Mouse (Mus musculus) limb, embryonic 13.5 days (tissue): ENCODE measurements around the gene Osr1. TPM values are rescaled to one million over a fixed set of nuclear protein-coding genes. Genes with fewer than 3 reads are reported as not detected.
A peak's percentile ranks its signal among the peaks of the same experiment; 100 is the strongest.

ENCODE experiments used
- ATAC-seq: fragments of 200-750 bp; cut with Nextera tagmentation; 2 replicates; pipeline ENCODE4 v1.8.0; 2017; ENCODE audit warnings: low read depth, moderate number of reproducible peaks, moderate TSS enrichment; ENCODE audit not compliant: low FRiP score
- H3K27ac ChIP-seq: fragments of 300-500 bp; sonication (generic); 2 replicates; pipeline ENCODE4 v1.5.1; 2015; ENCODE audit warnings: inconsistent platforms, mild to moderate bottlenecking, moderate library complexity
- H3K27me3 ChIP-seq: fragments of 300-500 bp; sonication (generic); 2 replicates; pipeline ENCODE4 v1.6.1; 2015; ENCODE audit warnings: mild to moderate bottlenecking, inconsistent platforms
- H3K36me3 ChIP-seq: fragments of 300-500 bp; sonication (generic); 2 replicates; pipeline ENCODE4 v1.6.1; 2015; ENCODE audit warnings: inconsistent platforms, mild to moderate bottlenecking, moderate library complexity
- H3K4me1 ChIP-seq: fragments of 300-500 bp; sonication (generic); 2 replicates; pipeline ENCODE4 v1.6.1; 2015; ENCODE audit warnings: inconsistent platforms
- H3K4me2 ChIP-seq: fragments of 300-500 bp; sonication (generic); replicated peaks from 2 replicates; pipeline ENCODE4 v1.6.1; 2015; ENCODE audit warnings: inconsistent platforms, mild to moderate bottlenecking, moderate library complexity
- H3K4me3 ChIP-seq: fragments of 300-500 bp; sonication (generic); 2 replicates; pipeline ENCODE4 v1.5.1; 2015; ENCODE audit warnings: moderate library complexity, mild to moderate bottlenecking, inconsistent platforms
- H3K9ac ChIP-seq: fragments of 300-500 bp; sonication (generic); 2 replicates; pipeline ENCODE4 v1.6.1; 2015; ENCODE audit warnings: mild to moderate bottlenecking, inconsistent platforms
- H3K9me3 ChIP-seq: fragments of 300-500 bp; sonication (generic); 2 replicates; pipeline ENCODE4 v1.6.1; 2016; ENCODE audit warnings: inconsistent platforms
- WGBS: fragments of 180-500 bp; shearing (Covaris S2); methylation state at CpG from one replicate; pipeline ENCODE4 v1.1.7; 2015; 5-methylcytosine and 5-hydroxymethylcytosine counted together
- polyA plus RNA-seq: library from polyadenylated mRNA; unstranded; fragments of >200 nt; fragmentation: Nextera tagmentation; extraction: Ambion mirVana; gene quantifications from 2 replicates; pipeline ENCODE4 v1.2.1, GENCODE M21; 2015

Osr1 gene
- 83.2 and 95.3 TPM in 2 replicates for polyA plus RNA-seq

DNA sequence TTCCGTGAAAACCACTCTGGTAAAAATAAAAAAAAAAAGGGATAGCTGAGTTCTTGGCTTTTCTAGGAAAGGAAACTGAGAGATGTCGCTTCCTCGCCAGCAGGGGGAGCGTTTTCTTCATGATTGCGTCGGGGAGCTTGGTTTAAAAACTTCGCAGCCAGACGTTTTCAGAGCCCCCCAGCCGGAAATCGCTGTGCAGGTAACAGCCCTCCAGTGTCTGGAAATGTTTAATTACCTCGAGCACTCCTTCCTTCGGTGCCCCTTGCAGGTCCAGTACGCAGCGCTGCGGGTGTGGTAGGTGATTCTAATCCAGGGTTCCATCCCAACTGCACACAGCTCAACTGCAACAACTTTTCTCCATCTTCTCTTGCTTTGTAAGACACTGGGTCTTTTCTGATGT, at the start of gene Osr1:
Osr1 (plus strand) TSS at position 146 of the 400 bp plus-strand sequence.
- no peaks in the 10 kb centered on the region for H3K36me3 ChIP-seq
- ATAC-seq: no peak; the same call in 1 of the 2 replicates
- no peaks in the 10 kb centered on the region for H3K9me3 ChIP-seq
- H3K4me3 ChIP-seq: peak within 1 kb of the TSS; percentile 44
- H3K27me3 ChIP-seq: peaks cover 56% of the 10 kb centered on the region
- peak within 1 kb of the TSS; percentile 54; the same call in 1 of the 2 replicates for H3K9ac ChIP-seq
- H3K4me1 ChIP-seq: peaks cover 28% of the 10 kb centered on the region
- under 1% methylated on average over 15 of the region's 15 CpGs for WGBS
- no peak within 1 kb of the TSS for H3K27ac ChIP-seq
- peak within 1 kb of the TSS; percentile 70 for H3K4me2 ChIP-seq

DNA sequence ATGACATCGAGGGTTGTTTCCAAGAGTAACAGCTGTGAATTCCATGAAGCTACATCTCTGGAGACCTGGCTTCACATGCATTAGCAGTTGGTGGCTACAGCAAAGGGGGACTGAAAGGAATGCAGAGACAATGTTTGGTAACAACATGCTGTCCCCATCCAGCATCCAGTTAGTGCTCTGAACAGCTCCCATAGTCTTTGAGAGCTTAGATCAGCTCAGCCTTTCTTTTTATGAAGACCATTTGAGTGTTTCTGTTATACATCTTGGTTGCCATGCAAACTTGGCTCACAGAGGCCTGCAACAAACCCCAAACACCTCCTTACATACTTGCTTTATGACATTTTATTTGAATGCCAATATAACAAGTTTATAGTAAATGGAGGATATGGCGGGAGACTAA, 19.6 kb upstream of the Osr1 start:
- no peak overlapping the region for H3K4me2 ChIP-seq
- ATAC-seq: peak; percentile 84
- H3K27ac ChIP-seq: peak overlapping the region; percentile 44; the same call in 1 of the 2 replicates
- 55% methylated on average over 2 of the region's 2 CpGs for WGBS
- no peak overlapping the region for H3K4me3 ChIP-seq
- H3K4me1 ChIP-seq: peaks cover 17% of the 10 kb centered on the region
- H3K36me3 ChIP-seq: no peaks in the 10 kb centered on the region
- no peaks in the 10 kb centered on the region for H3K9me3 ChIP-seq
- H3K9ac ChIP-seq: no peak overlapping the region
- no peaks in the 10 kb centered on the region for H3K27me3 ChIP-seq

DNA sequence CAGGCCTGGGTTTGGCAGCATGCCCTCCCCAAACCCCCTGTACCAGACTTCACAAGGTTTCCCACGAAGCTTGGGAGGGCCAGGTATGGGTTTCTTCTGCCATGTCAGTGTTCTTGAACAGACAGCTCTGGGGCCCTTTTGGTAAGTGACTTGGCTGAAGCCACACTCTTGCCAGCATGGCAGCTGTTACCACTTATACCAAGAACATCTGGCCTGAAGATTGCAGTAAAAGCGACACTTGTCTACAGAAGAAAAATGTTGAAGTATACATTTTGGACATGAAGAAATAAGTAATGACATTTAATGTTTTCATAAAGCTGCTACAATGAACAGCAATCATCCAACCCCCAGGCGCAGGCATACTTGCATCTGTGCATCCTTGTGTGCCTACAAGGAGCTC, 5.0 kb upstream of the Osr1 start:
- Histone ChIP-seq H3K9me3 (no peaks in the 10 kb centered on the region), H3K36me3 (no peaks in the 10 kb centered on the region), H3K4me2 (no peak overlapping the region), H3K9ac (no peak overlapping the region), H3K27me3 (peaks cover 31% of the 10 kb centered on the region), H3K27ac (no peak overlapping the region), H3K4me3 (no peak overlapping the region), H3K4me1 (no peaks in the 10 kb centered on the region)
- ATAC-seq: no peak
- WGBS: 70% methylated on average over 3 of the region's 3 CpGs

DNA sequence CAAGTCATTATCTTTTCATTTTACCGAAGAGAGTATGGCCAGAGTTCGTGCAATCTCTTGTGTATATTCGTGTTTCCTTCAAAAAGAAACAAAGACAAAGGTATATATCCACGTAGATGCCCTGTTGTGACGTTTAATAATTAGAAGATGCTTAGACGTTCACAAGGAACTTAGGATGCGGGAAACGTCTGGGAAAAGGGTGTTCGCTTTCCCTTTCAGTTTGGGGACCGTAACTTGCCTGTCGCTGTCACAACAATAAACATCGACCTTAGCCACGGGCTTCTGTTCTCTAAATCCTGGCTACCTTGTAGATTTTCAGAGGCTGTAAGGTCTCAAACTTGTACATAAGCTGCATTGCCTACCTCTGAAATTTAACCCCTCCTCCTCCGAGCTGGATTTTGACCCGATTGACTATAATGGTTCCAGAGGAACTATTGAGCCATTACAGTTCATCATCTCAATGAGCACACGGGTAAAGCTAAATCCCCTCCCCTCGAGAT, 630 bp downstream of the Osr1 start:
- Histone ChIP-seq H3K9ac (peak overlapping the region; percentile 54; the same call in 1 of the 2 replicates), H3K4me3 (peak overlapping the region; percentile 44), H3K4me1 (peaks cover 28% of the 10 kb centered on the region), H3K27me3 (peaks cover 60% of the 10 kb centered on the region), H3K36me3 (no peaks in the 10 kb centered on the region), H3K27ac (no peak overlapping the region), H3K9me3 (no peaks in the 10 kb centered on the region), H3K4me2 (peak overlapping the region; percentile 70)
- no peak for ATAC-seq
- WGBS: under 1% methylated on average over 17 of the region's 17 CpGs

DNA sequence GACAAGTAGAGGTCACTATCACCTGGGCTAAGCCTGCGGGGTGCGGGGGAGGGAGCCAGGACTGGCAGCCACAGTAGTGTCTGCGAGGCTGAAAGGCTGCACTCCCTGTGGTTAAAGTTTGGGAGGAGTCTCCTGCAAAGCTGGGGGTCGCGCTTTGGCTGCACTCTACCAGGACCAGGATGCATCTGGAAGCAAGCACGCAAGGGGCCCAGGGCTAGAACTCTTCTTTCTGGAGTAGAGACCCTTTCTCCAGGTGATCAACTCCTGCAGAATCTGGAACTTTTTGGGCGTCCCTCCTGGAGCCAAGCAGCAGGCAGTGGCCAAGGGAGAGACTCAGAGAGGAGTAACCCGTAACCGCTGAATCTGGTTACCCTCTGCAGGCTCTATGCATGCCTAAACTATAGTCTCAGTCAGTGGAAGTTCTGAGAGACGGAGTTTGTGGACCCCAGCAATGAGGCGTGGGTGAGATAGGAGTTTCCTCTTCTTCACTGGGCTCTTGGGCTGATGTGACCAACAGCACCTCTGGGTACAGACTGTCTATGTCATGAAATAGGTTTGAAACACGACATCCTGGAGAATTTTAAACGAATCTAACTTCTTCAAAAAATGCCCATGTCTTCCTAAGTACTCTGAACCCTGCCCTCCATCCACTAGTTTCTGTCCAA, 1.5 kb downstream of the Osr1 start:
- no peak for ATAC-seq
- peak overlapping the region; percentile 44 for H3K4me3 ChIP-seq
- no peaks in the 10 kb centered on the region for H3K36me3 ChIP-seq
- peak overlapping the region; percentile 70 for H3K4me2 ChIP-seq
- no peak overlapping the region for H3K27ac ChIP-seq
- 9% methylated on average over 13 of the region's 13 CpGs for WGBS
- H3K27me3 ChIP-seq: peaks cover 65% of the 10 kb centered on the region
- H3K4me1 ChIP-seq: peaks cover 31% of the 10 kb centered on the region
- peak overlapping the region; percentile 35; the same call in 1 of the 2 replicates for H3K9ac ChIP-seq
- H3K9me3 ChIP-seq: no peaks in the 10 kb centered on the region

DNA sequence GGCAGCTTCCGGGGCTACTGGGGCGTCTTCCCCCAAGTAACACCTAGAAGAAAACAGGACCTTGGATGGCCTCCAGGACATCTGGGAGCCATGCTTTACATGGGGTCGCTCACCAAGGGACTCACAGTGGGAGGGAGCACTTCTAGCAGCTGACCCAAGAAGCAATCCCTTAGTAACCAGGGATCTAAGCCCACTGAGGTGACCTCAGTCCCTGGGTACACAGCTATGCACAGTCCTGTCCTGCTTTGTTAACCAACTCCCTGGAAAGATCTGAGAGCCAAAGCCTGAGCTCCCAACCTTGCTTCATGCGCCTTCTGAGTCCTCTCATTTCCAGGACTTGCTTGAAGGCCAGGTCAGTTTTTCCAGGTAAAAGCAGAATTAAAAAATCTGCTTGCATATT, 2.1 kb downstream of the Osr1 start:
- Histone ChIP-seq H3K4me1 (peaks cover 34% of the 10 kb centered on the region), H3K9ac (no peak overlapping the region), H3K9me3 (no peaks in the 10 kb centered on the region), H3K36me3 (no peaks in the 10 kb centered on the region), H3K4me3 (no peak overlapping the region), H3K27me3 (peaks cover 67% of the 10 kb centered on the region), H3K4me2 (0 out of 2 replicates have a peak overlapping the region, but pooled peaks have one; percentile 70), H3K27ac (no peak overlapping the region)
- 37% methylated on average over 4 of the region's 4 CpGs for WGBS
- no peak for ATAC-seq

DNA sequence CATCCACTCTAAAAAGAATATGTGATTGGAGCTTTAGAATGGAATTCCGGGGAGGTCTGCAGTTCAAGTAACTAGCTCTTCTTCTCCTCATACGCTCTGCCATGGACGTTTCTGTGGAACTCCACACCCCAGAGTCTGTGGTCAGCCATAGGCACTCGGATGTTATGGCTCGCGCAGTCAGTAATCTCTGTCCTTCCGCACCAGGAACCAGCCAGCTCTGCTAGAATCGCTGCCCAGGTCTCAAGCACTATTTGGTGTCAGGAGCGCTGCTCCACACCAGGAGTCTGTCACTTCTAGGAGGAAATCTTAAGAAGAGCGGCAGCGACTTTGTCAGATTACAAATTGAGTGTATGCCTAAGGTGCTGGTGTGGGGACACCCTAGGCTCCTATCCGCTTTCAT, 3.8 kb downstream of the Osr1 start:
- 7% methylated on average over 12 of the region's 12 CpGs for WGBS
- Histone ChIP-seq H3K27me3 (peaks cover 70% of the 10 kb centered on the region), H3K9me3 (no peaks in the 10 kb centered on the region), H3K36me3 (no peaks in the 10 kb centered on the region), H3K4me3 (peak overlapping the region; percentile 70), H3K9ac (peak overlapping the region; percentile 88), H3K27ac (no peak overlapping the region), H3K4me1 (peaks cover 49% of the 10 kb centered on the region), H3K4me2 (peak overlapping the region; percentile 73)
- ATAC-seq: no peak

DNA sequence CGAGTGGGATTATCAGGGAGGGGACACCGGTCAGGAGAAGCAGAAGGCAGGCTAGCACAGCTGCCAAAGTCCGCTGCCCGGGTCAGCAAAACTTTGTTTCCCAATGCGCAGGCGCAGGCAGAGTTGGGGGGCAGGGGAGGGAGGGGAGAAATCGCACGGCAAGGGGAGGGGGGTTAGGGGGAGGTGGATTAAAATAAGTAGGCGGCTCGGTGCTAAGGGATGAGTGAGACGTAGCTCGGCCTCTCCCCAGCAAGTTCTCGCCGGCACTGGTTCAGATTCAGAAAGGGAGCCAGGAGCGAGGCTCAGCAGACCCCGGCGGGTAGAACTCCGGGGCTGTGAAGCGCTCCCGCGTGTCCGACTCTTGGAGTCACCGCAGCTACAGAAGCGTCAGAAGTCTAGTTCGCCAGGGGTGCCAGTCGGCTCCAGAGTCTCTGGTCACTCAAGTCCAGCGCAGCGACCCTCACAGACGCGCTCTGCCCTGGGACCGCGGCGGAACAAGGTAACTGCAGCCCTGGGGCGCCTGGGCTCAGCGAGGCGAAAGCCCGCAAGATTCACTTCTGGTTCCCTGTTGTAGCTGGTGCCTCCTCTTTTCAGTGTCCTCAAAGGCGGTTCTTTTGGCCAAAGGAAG, 4.4 kb downstream of the Osr1 start:
- Histone ChIP-seq H3K36me3 (no peaks in the 10 kb centered on the region), H3K4me2 (peak overlapping the region; percentile 73), H3K9ac (peak overlapping the region; percentile 88), H3K27ac (peak overlapping the region; percentile 85), H3K9me3 (no peaks in the 10 kb centered on the region), H3K4me1 (peaks cover 56% of the 10 kb centered on the region), H3K27me3 (peaks cover 73% of the 10 kb centered on the region), H3K4me3 (peak overlapping the region; percentile 70)
- peak; percentile 80 for ATAC-seq
- under 1% methylated on average over 38 of the region's 38 CpGs for WGBS

DNA sequence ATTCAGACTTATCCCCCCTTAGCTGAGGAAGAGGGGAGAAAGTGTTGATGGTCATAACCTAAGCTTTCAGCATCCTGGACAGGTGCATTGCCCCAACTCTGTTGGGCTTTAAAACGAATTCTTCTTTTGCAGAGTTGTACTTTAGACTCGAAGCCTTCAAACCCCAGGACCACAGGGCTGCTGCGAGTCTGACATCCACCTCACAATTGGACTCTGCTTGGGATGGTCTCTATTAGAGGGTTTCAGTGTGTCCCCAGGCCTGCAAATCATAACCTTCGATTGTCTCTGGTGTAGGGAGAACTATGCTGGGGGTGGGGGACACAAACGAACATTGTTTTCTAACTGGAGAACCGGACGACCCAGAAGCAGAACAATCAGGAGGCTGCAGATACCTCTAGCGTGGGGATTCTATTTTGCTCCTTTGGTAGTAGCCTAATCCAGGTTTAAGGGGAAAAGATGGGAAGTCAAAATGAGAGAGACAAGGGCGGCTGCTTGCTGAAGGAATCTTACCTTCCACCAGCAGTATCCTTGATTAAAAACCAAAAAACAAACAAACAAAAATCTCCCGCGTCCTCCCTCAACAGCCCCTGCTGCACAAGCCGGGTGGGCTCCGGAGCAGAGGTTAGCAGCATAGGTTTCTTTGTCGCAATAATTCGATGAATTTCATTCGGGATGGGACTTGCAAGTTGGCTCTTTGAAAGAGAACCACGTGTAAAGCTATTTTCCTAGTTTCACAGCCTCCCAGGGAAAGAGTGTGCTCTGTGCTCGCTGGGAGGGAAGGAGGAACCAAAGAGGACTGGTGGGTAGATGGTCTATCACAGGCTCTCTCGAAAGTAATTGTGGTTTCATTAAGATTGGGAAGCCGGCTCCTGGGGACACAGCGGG, 5.5 kb downstream of the Osr1 start:
- peak overlapping the region; percentile 85 for H3K27ac ChIP-seq
- H3K4me2 ChIP-seq: peak overlapping the region; percentile 73

DNA sequence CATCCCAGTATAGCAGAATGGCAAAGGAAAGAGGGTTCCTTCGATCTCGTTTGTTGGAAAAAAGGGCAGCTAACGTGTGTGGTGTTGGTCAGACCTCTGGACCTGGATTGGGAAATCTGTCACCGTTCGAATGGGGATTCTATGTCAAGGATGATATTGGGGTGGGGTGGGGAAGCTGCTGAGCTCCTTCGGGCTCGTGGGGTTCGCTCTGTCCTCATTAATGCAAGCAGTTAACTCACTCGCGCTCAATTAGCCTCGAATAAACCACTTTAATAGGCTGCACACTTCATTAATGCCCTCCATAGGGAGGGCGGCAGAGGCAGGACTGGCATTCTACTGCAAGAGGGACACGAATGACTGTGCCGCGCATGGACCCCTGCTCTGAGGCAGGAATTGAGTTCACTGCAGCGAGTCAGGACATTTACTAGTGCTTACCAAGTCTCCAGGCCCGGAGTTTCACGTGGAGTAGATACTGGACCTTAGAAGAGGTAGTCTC, 6.2 kb downstream of the Osr1 start:
- Histone ChIP-seq H3K4me1 (peaks cover 67% of the 10 kb centered on the region), H3K36me3 (0 out of 2 replicates have a peak, but pooled peaks cover 6% of the 10 kb centered on the region), H3K27me3 (peaks cover 82% of the 10 kb centered on the region), H3K4me2 (peak overlapping the region; percentile 73), H3K4me3 (peak overlapping the region; percentile 70), H3K9me3 (no peaks in the 10 kb centered on the region), H3K9ac (peak overlapping the region; percentile 88), H3K27ac (peak overlapping the region; percentile 64; the same call in 1 of the 2 replicates)
- no peak for ATAC-seq
- 2% methylated on average over 18 of the region's 18 CpGs for WGBS

More for the DNA sequence above, 5.5 kb downstream of the Osr1 start:
- 0 out of 2 replicates have a peak, but pooled peaks cover 1% of the 10 kb centered on the region for H3K36me3 ChIP-seq
- ATAC-seq: no peak
- H3K9me3 ChIP-seq: no peaks in the 10 kb centered on the region
- H3K9ac ChIP-seq: peak overlapping the region; percentile 88
- peaks cover 63% of the 10 kb centered on the region for H3K4me1 ChIP-seq
- WGBS: 3% methylated on average over 21 of the region's 21 CpGs
- peaks cover 78% of the 10 kb centered on the region for H3K27me3 ChIP-seq
- peak overlapping the region; percentile 70 for H3K4me3 ChIP-seq

DNA sequence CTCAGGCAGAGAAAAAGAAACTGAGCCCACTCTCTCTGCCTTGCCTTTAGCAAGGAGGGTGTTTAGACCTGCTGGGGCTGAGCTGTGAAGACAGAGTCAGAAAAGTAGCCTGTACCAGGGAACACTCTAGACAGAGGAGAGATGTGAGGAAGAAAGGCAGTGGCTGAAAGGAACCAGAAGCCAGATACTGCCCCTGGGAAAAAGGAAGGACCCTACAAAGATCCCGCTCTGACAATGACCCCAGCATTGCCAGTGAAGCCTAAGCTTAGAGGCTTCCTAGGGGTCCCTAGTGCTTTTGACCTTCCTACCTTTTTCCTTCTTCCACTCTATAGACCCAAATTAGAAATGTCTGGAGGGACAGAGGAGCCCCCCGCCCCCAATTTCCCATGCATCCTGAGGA, 7.7 kb downstream of the Osr1 start:
- Histone ChIP-seq H3K9ac (peak overlapping the region; percentile 88), H3K4me3 (peak overlapping the region; percentile 70), H3K27ac (peak overlapping the region; percentile 58; the same call in 1 of the 2 replicates), H3K4me1 (peaks cover 70% of the 10 kb centered on the region), H3K36me3 (0 out of 2 replicates have a peak, but pooled peaks cover 8% of the 10 kb centered on the region), H3K27me3 (peaks cover 82% of the 10 kb centered on the region), H3K4me2 (peak overlapping the region; percentile 73), H3K9me3 (no peaks in the 10 kb centered on the region)
- ATAC-seq: no peak
- 38% methylated on average over 2 of the region's 2 CpGs for WGBS
